Mouse (Mus musculus) duodenum, adult 2 months (tissue): ENCODE data around the gene Tjp3. TPM values are rescaled to one million over a fixed set of nuclear protein-coding genes. Genes with fewer than 3 reads are reported as not detected.

Experiments
- polyA plus RNA-seq: library from polyadenylated mRNA; depleted of rRNA; stranded (reverse); fragments of >200 nt; gene quantifications from 2 replicates; pipeline ENCODE4 v1.2.3, GENCODE M21; 2012; ENCODE audit warnings: low replicate concordance; rRNA removed

Tjp3 gene
- polyA plus RNA-seq, result 181 and 192 TPM in 2 replicates

GRCm38 (mm10) chr10:81291511-81292104, at the start of gene Tjp3:
Gene Tjp3 (minus strand): TSS chr10:81291581.

GRCm38 (mm10) chr10:81328386-81328785, 37.0 kb upstream of the Tjp3 start, which contains the start of gene Tbxa2r:
Gene Tbxa2r (plus strand): TSS chr10:81328731.

GRCm38 (mm10) chr10:81320550-81321347, 29.4 kb upstream of the Tjp3 start, which contains the start of gene Cactin:
Gene Cactin (plus strand): TSS chr10:81321103.

GRCm38 (mm10) chr10:81292554-81293333, 1.4 kb upstream of the Tjp3 start, which contains the start of gene Pip5k1c:
Gene Pip5k1c (plus strand): TSS chr10:81292963.

GRCm38 (mm10) chr10:81266211-81267105, 24.9 kb downstream of the Tjp3 start, which contains the start of the genes Mrpl54 and Apba3:
Gene Mrpl54 (minus strand): TSS chr10:81266934.
Gene Apba3 (plus strand): TSS chr10:81266960.

GRCm38 (mm10) chr10:81252424-81253419, 38.7 kb downstream of the Tjp3 start, which contains the start of gene Matk:
Gene Matk (plus strand): TSS chr10:81252935.

GRCm38 (mm10) chr10:81232580-81233225, 58.7 kb downstream of the Tjp3 start, which contains the start of gene Zfr2:
Gene Zfr2 (plus strand): TSS chr10:81233155.

GRCm38 (mm10) chr10:81230438-81231332, 60.7 kb downstream of the Tjp3 start, which contains the start of gene Atcay:
Gene Atcay (minus strand): TSS chr10:81230833.

Other genes with a start within 250 kb of the Tjp3 start
- 180 and 258 TPM in 2 replicates for gene Sgta, start 231.4 kb downstream of the Tjp3 start, polyA plus RNA-seq
- gene Thop1, start 221.5 kb downstream of the Tjp3 start, polyA plus RNA-seq, result 29.1 and 33.7 TPM in 2 replicates
- gene Creb3l3, start 192.7 kb downstream of the Tjp3 start, polyA plus RNA-seq, result 262 and 513 TPM in 2 replicates
- gene Map2k2, start 185.7 kb downstream of the Tjp3 start, polyA plus RNA-seq, result 600 and 1,069 TPM in 2 replicates
- 88.4 and 143 TPM in 2 replicates for gene Zbtb7a, start 156.4 kb downstream of the Tjp3 start, polyA plus RNA-seq
- 37.3 and 44.2 TPM in 2 replicates for gene Pias4, start 123.7 kb downstream of the Tjp3 start, polyA plus RNA-seq
- 846 and 1,140 TPM in 2 replicates for gene Eef2, start 115.0 kb downstream of the Tjp3 start, polyA plus RNA-seq
- 72.2 and 244 TPM in 2 replicates for gene Dapk3, start 108.6 kb downstream of the Tjp3 start, polyA plus RNA-seq
- gene 4930442H23Rik, start 107.7 kb downstream of the Tjp3 start, polyA plus RNA-seq, result not detected in 2 replicates
- gene Nmrk2, start 89.5 kb downstream of the Tjp3 start, polyA plus RNA-seq, result not detected in 2 replicates
- 0.55 and 0.60 TPM in 2 replicates for gene Atcay, start 60.7 kb downstream of the Tjp3 start, polyA plus RNA-seq
- gene Zfr2, start 58.4 kb downstream of the Tjp3 start, polyA plus RNA-seq, result 9.4 and 11.0 TPM in 2 replicates
- 6.3 and 7.7 TPM in 2 replicates for gene Matk, start 38.6 kb downstream of the Tjp3 start, polyA plus RNA-seq
- 168 and 195 TPM in 2 replicates for gene Mrpl54, start 24.6 kb downstream of the Tjp3 start, polyA plus RNA-seq
- gene Apba3, start 24.6 kb downstream of the Tjp3 start, polyA plus RNA-seq, result 133 and 217 TPM in 2 replicates
- 40.1 and 52.6 TPM in 2 replicates for gene Pip5k1c, start 1.4 kb upstream of the Tjp3 start, polyA plus RNA-seq
- gene Cactin, start 29.5 kb upstream of the Tjp3 start, polyA plus RNA-seq, result 18.0 and 21.0 TPM in 2 replicates
- 10.9 and 12.5 TPM in 2 replicates for gene Tbxa2r, start 37.1 kb upstream of the Tjp3 start, polyA plus RNA-seq
- 1.3 and 1.4 TPM in 2 replicates for gene Gipc3, start 51.7 kb upstream of the Tjp3 start, polyA plus RNA-seq
- 221 and 244 TPM in 2 replicates for gene Hmg20b, start 58.9 kb upstream of the Tjp3 start, polyA plus RNA-seq
- gene Mfsd12, start 65.9 kb upstream of the Tjp3 start, polyA plus RNA-seq, result 14.7 and 31.5 TPM in 2 replicates
- gene 4930404N11Rik, start 74.2 kb upstream of the Tjp3 start, polyA plus RNA-seq, result 9.2 and 36.1 TPM in 2 replicates
- gene Fzr1, start 86.9 kb upstream of the Tjp3 start, polyA plus RNA-seq, result 85.3 and 131 TPM in 2 replicates
- gene Dohh, start 92.8 kb upstream of the Tjp3 start, polyA plus RNA-seq, result 83.2 and 110 TPM in 2 replicates
- gene Gm48551, start 92.9 kb upstream of the Tjp3 start, polyA plus RNA-seq, result 1.3 and 3.5 TPM in 2 replicates
- 4.4 and 4.7 TPM in 2 replicates for gene Gm48552, start 97.4 kb upstream of the Tjp3 start, polyA plus RNA-seq
- gene Smim24, start 101.5 kb upstream of the Tjp3 start, polyA plus RNA-seq, result 6,225 and 12,735 TPM in 2 replicates
- gene Nfic, start 164.1 kb upstream of the Tjp3 start, polyA plus RNA-seq, result 14.0 and 23.5 TPM in 2 replicates
- 3.8 and 8.4 TPM in 2 replicates for gene Celf5, start 191.1 kb upstream of the Tjp3 start, polyA plus RNA-seq
- gene Ncln, start 204.8 kb upstream of the Tjp3 start, polyA plus RNA-seq, result 449 and 530 TPM in 2 replicates
- gene S1pr4, start 208.6 kb upstream of the Tjp3 start, polyA plus RNA-seq, result 1.6 and 4.8 TPM in 2 replicates
- 1.3 and 1.6 TPM in 2 replicates for gene Gna15, start 232.6 kb upstream of the Tjp3 start, polyA plus RNA-seq